Mouse (Mus musculus) E14TG2a.4 (cell line): ENCODE data around the gene Plekhm3.
A peak's percentile ranks its signal among the peaks of the same experiment; 100 is the strongest.

Experiments
- H3K27me3 ChIP-seq: 2 replicates; pipeline ENCODE4 v1.6.1; 2014; ENCODE audit warnings: low read length, control low read depth; ENCODE audit not compliant: insufficient read depth
- H3K36me3 ChIP-seq: 2 replicates; pipeline ENCODE4 v1.6.1; 2014; ENCODE audit warnings: low read length, control low read depth; ENCODE audit not compliant: insufficient read depth
- H3K4me1 ChIP-seq: replicated peaks from 2 replicates; pipeline ENCODE4 v1.6.1; 2014; ENCODE audit warnings: low read depth, low read length, control low read depth
- H3K4me3 ChIP-seq: replicated peaks from 2 replicates; pipeline ENCODE4 v1.5.1; 2014; ENCODE audit warnings: mild to moderate bottlenecking, low read length
- H3K9me3 ChIP-seq: 2 replicates; pipeline ENCODE4 v1.6.1; 2014; ENCODE audit warnings: low read length, control low read depth
- CTCF ChIP-seq: conservative IDR thresholded peaks from 2 replicates; pipeline ENCODE4 v1.5.1; 2014; ENCODE audit warnings: low read length
- NANOG ChIP-seq: IDR thresholded peaks from 2 replicates; pipeline ENCODE4 v1.6.1; 2014; ENCODE audit warnings: borderline replicate concordance, low read length, mixed read lengths
- POU5F1 ChIP-seq: IDR thresholded peaks from 2 replicates; pipeline ENCODE4 v1.6.1; 2014; ENCODE audit warnings: low read length, borderline replicate concordance

Plekhm3 gene

GRCm38 (mm10) chr1:64924283-64924682, 32.3 kb downstream of the Plekhm3 start:
- Histone ChIP-seq H3K36me3 (peaks cover 15% of the 10 kb centered on the region), H3K4me1 (peaks cover 4% of the 10 kb centered on the region), H3K27me3 (no peaks in the 10 kb centered on the region), H3K9me3 (no peaks in the 10 kb centered on the region), H3K4me3 (no peak overlapping the region)
- TF ChIP-seq CTCF (no peak), NANOG (no peak), POU5F1 (no peak)

- Histone ChIP-seq H3K4me1 (peaks cover 39% of the 10 kb centered on the region), H3K27me3 (no peaks in the 10 kb centered on the region), H3K36me3 (peaks cover 11% of the 10 kb centered on the region), H3K4me3 (no peak overlapping the region), H3K9me3 (no peaks in the 10 kb centered on the region)
- TF ChIP-seq CTCF = peak; percentile 73
- no peak for TF ChIP-seq POU5F1
Measured at GRCm38 (mm10) chr1:64918810-64919528, 37.7 kb downstream of the Plekhm3 start.

- Histone ChIP-seq H3K4me3 (no peak overlapping the region), H3K9me3 (no peaks in the 10 kb centered on the region), H3K36me3 (peaks cover 11% of the 10 kb centered on the region), H3K4me1 (peaks cover 39% of the 10 kb centered on the region), H3K27me3 (no peaks in the 10 kb centered on the region)
- TF ChIP-seq NANOG = no peak
- TF ChIP-seq POU5F1 = no peak
Measured at GRCm38 (mm10) chr1:64917966-64918365, 38.7 kb downstream of the Plekhm3 start.

GRCm38 (mm10) chr1:64916884-64917507, 39.6 kb downstream of the Plekhm3 start:
- H3K27me3 ChIP-seq = no peaks in the 10 kb centered on the region
- no peaks in the 10 kb centered on the region for H3K9me3 ChIP-seq
- H3K4me3 ChIP-seq = no peak overlapping the region
- H3K4me1 ChIP-seq = peaks cover 39% of the 10 kb centered on the region
- TF ChIP-seq CTCF (no peak), POU5F1 (no peak), NANOG (peak; percentile 81)
- H3K36me3 ChIP-seq = peaks cover 8% of the 10 kb centered on the region

GRCm38 (mm10) chr1:64914356-64914755, 42.3 kb downstream of the Plekhm3 start:
- H3K9me3 ChIP-seq = no peaks in the 10 kb centered on the region
- TF ChIP-seq POU5F1 (no peak), NANOG (no peak), CTCF (no peak)
- no peak overlapping the region for H3K4me3 ChIP-seq
- no peaks in the 10 kb centered on the region for H3K27me3 ChIP-seq
- H3K4me1 ChIP-seq = peaks cover 36% of the 10 kb centered on the region
- H3K36me3 ChIP-seq = no peaks in the 10 kb centered on the region

GRCm38 (mm10) chr1:64907740-64908139, 48.9 kb downstream of the Plekhm3 start:
- Histone ChIP-seq H3K36me3 (no peaks in the 10 kb centered on the region), H3K4me1 (no peaks in the 10 kb centered on the region), H3K9me3 (no peaks in the 10 kb centered on the region), H3K27me3 (no peaks in the 10 kb centered on the region), H3K4me3 (no peak overlapping the region)
- TF ChIP-seq CTCF = no peak
- no peak for TF ChIP-seq POU5F1
- TF ChIP-seq NANOG = no peak

GRCm38 (mm10) chr1:64906226-64906625, 50.4 kb downstream of the Plekhm3 start:
- no peak overlapping the region for H3K4me3 ChIP-seq
- no peaks in the 10 kb centered on the region for H3K4me1 ChIP-seq
- no peaks in the 10 kb centered on the region for H3K9me3 ChIP-seq
- no peaks in the 10 kb centered on the region for H3K27me3 ChIP-seq
- no peaks in the 10 kb centered on the region for H3K36me3 ChIP-seq
- no peak for TF ChIP-seq POU5F1
- TF ChIP-seq CTCF = no peak
- no peak for TF ChIP-seq NANOG

- TF ChIP-seq CTCF (no peak), NANOG (no peak), POU5F1 (no peak)
- Histone ChIP-seq H3K4me3 (no peak overlapping the region), H3K27me3 (no peaks in the 10 kb centered on the region), H3K9me3 (no peaks in the 10 kb centered on the region), H3K4me1 (no peaks in the 10 kb centered on the region), H3K36me3 (no peaks in the 10 kb centered on the region)
Measured at GRCm38 (mm10) chr1:64903415-64903814, 53.2 kb downstream of the Plekhm3 start.

- Histone ChIP-seq H3K9me3 (no peaks in the 10 kb centered on the region), H3K4me3 (no peak overlapping the region), H3K4me1 (no peaks in the 10 kb centered on the region), H3K36me3 (no peaks in the 10 kb centered on the region), H3K27me3 (no peaks in the 10 kb centered on the region)
- TF ChIP-seq CTCF = no peak
- no peak for TF ChIP-seq POU5F1
- TF ChIP-seq NANOG = no peak
Measured at GRCm38 (mm10) chr1:64902804-64903203, 53.8 kb downstream of the Plekhm3 start.
